Mouse (Mus musculus): ENCODE measurements around the gene Sik3. TPM values are rescaled to one million over a fixed set of nuclear protein-coding genes. Genes with fewer than 3 reads are reported as not detected.
A peak's percentile ranks its signal among the peaks of the same experiment; 100 is the strongest.

Sik3 gene
- polyA plus RNA-seq, 1 experiment = 46.5 TPM

- H3K4me1 ChIP-seq (ENCODE audit: control insufficient read depth, insufficient read depth, low read length) = 0 out of 2 replicates have a peak, but pooled peaks cover 2% of the 10 kb centered on the region
- H3K27ac ChIP-seq (ENCODE audit: insufficient read depth, low read length) = no peak overlapping the region
- no peak overlapping the region for H3K4me3 ChIP-seq (ENCODE audit: insufficient read depth, low read length)
- TF ChIP-seq POLR2A (IDR thresholded peaks at IDR 0.05; ENCODE audit: extremely low read depth, insufficient read depth, low read length) = no peak
- no peak for TF ChIP-seq CTCF (IDR thresholded peaks at IDR 0.05; ENCODE audit: extremely low read depth, insufficient read depth, low read length)
Observed at GRCm38 (mm10) chr9:46186387-46186786, 173.8 kb downstream of the Sik3 start.

- TF ChIP-seq POLR2A (IDR thresholded peaks at IDR 0.05; ENCODE audit: extremely low read depth, insufficient read depth, low read length) (no peak), CTCF (IDR thresholded peaks at IDR 0.05; ENCODE audit: extremely low read depth, insufficient read depth, low read length) (no peak)
- H3K4me1 ChIP-seq (ENCODE audit: control insufficient read depth, insufficient read depth, low read length) = 0 out of 2 replicates have a peak, but pooled peaks cover 2% of the 10 kb centered on the region
- H3K27ac ChIP-seq (ENCODE audit: insufficient read depth, low read length) = no peak overlapping the region
- H3K4me3 ChIP-seq (ENCODE audit: insufficient read depth, low read length) = no peak overlapping the region
Observed at GRCm38 (mm10) chr9:46188370-46188769, 175.8 kb downstream of the Sik3 start.

GRCm38 (mm10) chr9:46188956-46189355, 176.3 kb downstream of the Sik3 start:
- TF ChIP-seq POLR2A (IDR thresholded peaks at IDR 0.05; ENCODE audit: extremely low read depth, insufficient read depth, low read length) (no peak), CTCF (IDR thresholded peaks at IDR 0.05; ENCODE audit: extremely low read depth, insufficient read depth, low read length) (no peak)
- Histone ChIP-seq H3K27ac (ENCODE audit: insufficient read depth, low read length) (no peak overlapping the region), H3K4me1 (ENCODE audit: control insufficient read depth, insufficient read depth, low read length) (0 out of 2 replicates have a peak, but pooled peaks cover 2% of the 10 kb centered on the region), H3K4me3 (ENCODE audit: insufficient read depth, low read length) (no peak overlapping the region)

GRCm38 (mm10) chr9:46189381-46189780, 176.8 kb downstream of the Sik3 start:
- Histone ChIP-seq H3K4me1 (ENCODE audit: control insufficient read depth, insufficient read depth, low read length) (0 out of 2 replicates have a peak, but pooled peaks cover 2% of the 10 kb centered on the region), H3K4me3 (ENCODE audit: insufficient read depth, low read length) (no peak overlapping the region), H3K27ac (ENCODE audit: insufficient read depth, low read length) (no peak overlapping the region)
- TF ChIP-seq POLR2A (IDR thresholded peaks at IDR 0.05; ENCODE audit: extremely low read depth, insufficient read depth, low read length) (no peak), CTCF (IDR thresholded peaks at IDR 0.05; ENCODE audit: extremely low read depth, insufficient read depth, low read length) (0 out of 2 replicates have a peak, but pooled peaks have one; percentile 7)

- Histone ChIP-seq H3K4me1 (ENCODE audit: control insufficient read depth, insufficient read depth, low read length) (no peaks in the 10 kb centered on the region), H3K4me3 (ENCODE audit: insufficient read depth, low read length) (no peak overlapping the region), H3K27ac (ENCODE audit: insufficient read depth, low read length) (no peak overlapping the region)
- no peak for TF ChIP-seq CTCF (IDR thresholded peaks at IDR 0.05; ENCODE audit: extremely low read depth, insufficient read depth, low read length)
- no peak for TF ChIP-seq POLR2A (IDR thresholded peaks at IDR 0.05; ENCODE audit: extremely low read depth, insufficient read depth, low read length)
Observed at GRCm38 (mm10) chr9:46191234-46191633, 178.6 kb downstream of the Sik3 start.

- no peaks in the 10 kb centered on the region for H3K4me1 ChIP-seq (ENCODE audit: control insufficient read depth, insufficient read depth, low read length)
- no peak overlapping the region for H3K27ac ChIP-seq (ENCODE audit: insufficient read depth, low read length)
- peak; percentile 31; the same call in 1 of the 2 replicates for TF ChIP-seq CTCF (IDR thresholded peaks at IDR 0.05; ENCODE audit: extremely low read depth, insufficient read depth, low read length)
- TF ChIP-seq POLR2A (IDR thresholded peaks at IDR 0.05; ENCODE audit: extremely low read depth, insufficient read depth, low read length) = no peak
- H3K4me3 ChIP-seq (ENCODE audit: insufficient read depth, low read length) = no peak overlapping the region
Observed at GRCm38 (mm10) chr9:46191644-46192043, 179.0 kb downstream of the Sik3 start.

- Histone ChIP-seq H3K4me3 (ENCODE audit: insufficient read depth, low read length) (no peak overlapping the region), H3K4me1 (ENCODE audit: control insufficient read depth, insufficient read depth, low read length) (no peaks in the 10 kb centered on the region), H3K27ac (ENCODE audit: insufficient read depth, low read length) (no peak overlapping the region)
- TF ChIP-seq CTCF (IDR thresholded peaks at IDR 0.05; ENCODE audit: extremely low read depth, insufficient read depth, low read length) (no peak), POLR2A (IDR thresholded peaks at IDR 0.05; ENCODE audit: extremely low read depth, insufficient read depth, low read length) (no peak)
Observed at GRCm38 (mm10) chr9:46192642-46193041, 180.0 kb downstream of the Sik3 start.

- H3K4me1 ChIP-seq (ENCODE audit: control insufficient read depth, insufficient read depth, low read length) = peaks cover 2% of the 10 kb centered on the region
- no peak overlapping the region for H3K4me3 ChIP-seq (ENCODE audit: insufficient read depth, low read length)
- H3K27ac ChIP-seq (ENCODE audit: insufficient read depth, low read length) = no peak overlapping the region
- no peak for TF ChIP-seq CTCF (IDR thresholded peaks at IDR 0.05; ENCODE audit: extremely low read depth, insufficient read depth, low read length)
- TF ChIP-seq POLR2A (IDR thresholded peaks at IDR 0.05; ENCODE audit: extremely low read depth, insufficient read depth, low read length) = no peak
Observed at GRCm38 (mm10) chr9:46194809-46195208, 182.2 kb downstream of the Sik3 start.

GRCm38 (mm10) chr9:46196699-46197169, 184.1 kb downstream of the Sik3 start:
- Histone ChIP-seq H3K4me1 (ENCODE audit: control insufficient read depth, insufficient read depth, low read length) (peaks cover 2% of the 10 kb centered on the region), H3K4me3 (ENCODE audit: insufficient read depth, low read length) (no peak overlapping the region), H3K27ac (ENCODE audit: insufficient read depth, low read length) (no peak overlapping the region)
- TF ChIP-seq POLR2A (IDR thresholded peaks at IDR 0.05; ENCODE audit: extremely low read depth, insufficient read depth, low read length) (no peak), CTCF (IDR thresholded peaks at IDR 0.05; ENCODE audit: extremely low read depth, insufficient read depth, low read length) (no peak)

GRCm38 (mm10) chr9:46198461-46198860, 185.8 kb downstream of the Sik3 start:
- Histone ChIP-seq H3K27ac (ENCODE audit: insufficient read depth, low read length) (no peak overlapping the region), H3K4me1 (ENCODE audit: control insufficient read depth, insufficient read depth, low read length) (peaks cover 2% of the 10 kb centered on the region), H3K4me3 (ENCODE audit: insufficient read depth, low read length) (no peak overlapping the region)
- TF ChIP-seq POLR2A (IDR thresholded peaks at IDR 0.05; ENCODE audit: extremely low read depth, insufficient read depth, low read length) = no peak
- TF ChIP-seq CTCF (IDR thresholded peaks at IDR 0.05; ENCODE audit: extremely low read depth, insufficient read depth, low read length) = no peak

Data from cortical plate, adult 2 months (tissue).